Mouse (Mus musculus): ENCODE data around the gene Slc12a9.

- TF ChIP-seq CTCF (IDR thresholded peaks at IDR 0.05; ENCODE audit: extremely low read depth, insufficient read depth, insufficient read length, insufficient replicate concordance): no peak
- TF ChIP-seq POLR2A (IDR thresholded peaks at IDR 0.05; ENCODE audit: low read depth, low read length): no peak
These were observed 25.0 kb upstream of the Slc12a9 start for GRCm38 (mm10) chr5:137358382-137358781.

All from spleen, adult 2 months (tissue).